Mouse (Mus musculus): ENCODE data around the gene Pfn3. TPM values are rescaled to one million over a fixed set of nuclear protein-coding genes. Genes with fewer than 3 reads are reported as not detected.

Pfn3 gene
- polyA plus RNA-seq, 1 experiment: not detected

GRCm38 (mm10) chr13:55369531-55370114 lies 45.4 kb downstream of the Pfn3 start, which contains the start of gene Rgs14:
Gene Rgs14, plus strand, starts transcription at chr13:55369732.
- Histone ChIP-seq H3K36me3 (ENCODE audit: control insufficient read depth, insufficient read depth, low read length) (no peaks in the 10 kb centered on the region), H3K4me1 (replicated peaks; ENCODE audit: control insufficient read depth, insufficient read depth, low read length) (peaks cover 43% of the 10 kb centered on the region), H3K27me3 (ENCODE audit: control insufficient read depth, insufficient read depth, low read length) (no peaks in the 10 kb centered on the region), H3K27ac (ENCODE audit: control insufficient read depth, insufficient read depth, low read length) (peak within 1 kb of the TSS; percentile 79), H3K4me3 (ENCODE audit: control insufficient read depth, insufficient read depth, low read length) (peak within 1 kb of the TSS; percentile 73)
- DNase-seq: peak; percentile 86
- 2% methylated on average over 13 of the region's 13 CpGs for WGBS
- TF ChIP-seq POLR2A (IDR thresholded peaks at IDR 0.05; ENCODE audit: control insufficient read depth, extremely low read depth, insufficient read depth, low read length, poor library complexity) (peak; percentile 80), CTCF (IDR thresholded peaks at IDR 0.05; ENCODE audit: borderline replicate concordance, control insufficient read depth, extremely low read depth, insufficient read depth, low read length, poor library complexity) (no peak)

- Histone ChIP-seq H3K4me3 (ENCODE audit: control insufficient read depth, insufficient read depth, low read length) (no peak overlapping the region), H3K36me3 (ENCODE audit: control insufficient read depth, insufficient read depth, low read length) (no peaks in the 10 kb centered on the region), H3K27ac (ENCODE audit: control insufficient read depth, insufficient read depth, low read length) (peak overlapping the region; percentile 43; the same call in 1 of the 2 replicates), H3K4me1 (replicated peaks; ENCODE audit: control insufficient read depth, insufficient read depth, low read length) (peaks cover 31% of the 10 kb centered on the region), H3K27me3 (ENCODE audit: control insufficient read depth, insufficient read depth, low read length) (no peaks in the 10 kb centered on the region)
- 75% methylated on average over 7 of the region's 7 CpGs for WGBS
- TF ChIP-seq POLR2A (IDR thresholded peaks at IDR 0.05; ENCODE audit: control insufficient read depth, extremely low read depth, insufficient read depth, low read length, poor library complexity) (no peak), CTCF (IDR thresholded peaks at IDR 0.05; ENCODE audit: borderline replicate concordance, control insufficient read depth, extremely low read depth, insufficient read depth, low read length, poor library complexity) (no peak)
- DNase-seq: peak; percentile 39
These were observed 46.6 kb downstream of the Pfn3 start for GRCm38 (mm10) chr13:55368401-55368800.

Other genes with a start within 250 kb of the Pfn3 start
- gene Nsd1, start 205.4 kb downstream of the Pfn3 start, polyA plus RNA-seq (2012; rRNA removed): 32.8 and 38.6 TPM in 2 replicates
- 493 and 534 TPM in 2 replicates for gene Prelid1, start 94.7 kb downstream of the Pfn3 start, polyA plus RNA-seq (2012; rRNA removed)
- 112 and 119 TPM in 2 replicates for gene Rab24, start 93.3 kb downstream of the Pfn3 start, polyA plus RNA-seq (2012; rRNA removed)
- 122 and 153 TPM in 2 replicates for gene Mxd3, start 85.4 kb downstream of the Pfn3 start, polyA plus RNA-seq (2012; rRNA removed)
- 134 and 139 TPM in 2 replicates for gene Lman2, start 52.4 kb downstream of the Pfn3 start, polyA plus RNA-seq (2012; rRNA removed)
- 179 and 220 TPM in 2 replicates for gene Rgs14, start 45.5 kb downstream of the Pfn3 start, polyA plus RNA-seq (2012; rRNA removed)
- 0.83 and 6.0 TPM in 2 replicates for gene Slc34a1, start 17.0 kb downstream of the Pfn3 start, polyA plus RNA-seq (2012; rRNA removed)
- gene F12, start 11.6 kb upstream of the Pfn3 start, polyA plus RNA-seq (2012; rRNA removed): 0.39 and 1.6 TPM in 2 replicates
- gene Grk6, start 29.8 kb upstream of the Pfn3 start, polyA plus RNA-seq (2012; rRNA removed): 228 and 238 TPM in 2 replicates
- gene Prr7, start 49.0 kb upstream of the Pfn3 start, polyA plus RNA-seq (2012; rRNA removed): 33.8 and 52.2 TPM in 2 replicates
- 7.8 and 9.8 TPM in 2 replicates for gene Dbn1, start 72.9 kb upstream of the Pfn3 start, polyA plus RNA-seq (2012; rRNA removed)
- gene Pdlim7, start 98.4 kb upstream of the Pfn3 start, polyA plus RNA-seq (2012; rRNA removed): 25.6 and 29.5 TPM in 2 replicates
- gene Dok3, start 114.1 kb upstream of the Pfn3 start, polyA plus RNA-seq (2012; rRNA removed): 18.2 and 21.9 TPM in 2 replicates
- 97.8 and 100.0 TPM in 2 replicates for gene Ddx41, start 121.4 kb upstream of the Pfn3 start, polyA plus RNA-seq (2012; rRNA removed)
- 381 and 409 TPM in 2 replicates for gene Fam193b, start 155.9 kb upstream of the Pfn3 start, polyA plus RNA-seq (2012; rRNA removed)
- gene Tmed9, start 158.5 kb upstream of the Pfn3 start, polyA plus RNA-seq (2012; rRNA removed): 73.4 and 76.8 TPM in 2 replicates
- 45.3 and 47.2 TPM in 2 replicates for gene B4galt7, start 184.7 kb upstream of the Pfn3 start, polyA plus RNA-seq (2012; rRNA removed)
- 15.7 and 17.8 TPM in 2 replicates for gene Caml, start 207.8 kb upstream of the Pfn3 start, polyA plus RNA-seq (2012; rRNA removed)
- 25.3 and 29.5 TPM in 2 replicates for gene Ddx46, start 219.8 kb upstream of the Pfn3 start, polyA plus RNA-seq (2012; rRNA removed)

Measured in thymus, adult 2 months (tissue).